Mouse (Mus musculus) left cerebral cortex, postnatal 36 days (tissue): ENCODE measurements around the gene Pdcd4. TPM values are rescaled to one million over a fixed set of nuclear protein-coding genes. Genes with fewer than 3 reads are reported as not detected.

Experiments used
- DNase-seq, 2 experiments: peaks; one replicate each; pipeline ENCODE4 v3.0.0; 2021 to 2022; ENCODE audit warnings: low spot score in 2 of 2, mixed read lengths in 1 of 2
- intact Hi-C: fragments of 180-260 bp; cut with DNase I; formaldehyde crosslinking; loops from one replicate; pipeline ENCODE4 v1.15.1; 2025
- total RNA-seq, 2 experiments: library from RNA; stranded (reverse); gene quantifications; 2 replicates each; pipeline ENCODE4 v1.2.3; 2021

Pdcd4 gene
- total RNA-seq, 2 experiments from 2014 or later, result 98.6 to 113 TPM

DNA sequence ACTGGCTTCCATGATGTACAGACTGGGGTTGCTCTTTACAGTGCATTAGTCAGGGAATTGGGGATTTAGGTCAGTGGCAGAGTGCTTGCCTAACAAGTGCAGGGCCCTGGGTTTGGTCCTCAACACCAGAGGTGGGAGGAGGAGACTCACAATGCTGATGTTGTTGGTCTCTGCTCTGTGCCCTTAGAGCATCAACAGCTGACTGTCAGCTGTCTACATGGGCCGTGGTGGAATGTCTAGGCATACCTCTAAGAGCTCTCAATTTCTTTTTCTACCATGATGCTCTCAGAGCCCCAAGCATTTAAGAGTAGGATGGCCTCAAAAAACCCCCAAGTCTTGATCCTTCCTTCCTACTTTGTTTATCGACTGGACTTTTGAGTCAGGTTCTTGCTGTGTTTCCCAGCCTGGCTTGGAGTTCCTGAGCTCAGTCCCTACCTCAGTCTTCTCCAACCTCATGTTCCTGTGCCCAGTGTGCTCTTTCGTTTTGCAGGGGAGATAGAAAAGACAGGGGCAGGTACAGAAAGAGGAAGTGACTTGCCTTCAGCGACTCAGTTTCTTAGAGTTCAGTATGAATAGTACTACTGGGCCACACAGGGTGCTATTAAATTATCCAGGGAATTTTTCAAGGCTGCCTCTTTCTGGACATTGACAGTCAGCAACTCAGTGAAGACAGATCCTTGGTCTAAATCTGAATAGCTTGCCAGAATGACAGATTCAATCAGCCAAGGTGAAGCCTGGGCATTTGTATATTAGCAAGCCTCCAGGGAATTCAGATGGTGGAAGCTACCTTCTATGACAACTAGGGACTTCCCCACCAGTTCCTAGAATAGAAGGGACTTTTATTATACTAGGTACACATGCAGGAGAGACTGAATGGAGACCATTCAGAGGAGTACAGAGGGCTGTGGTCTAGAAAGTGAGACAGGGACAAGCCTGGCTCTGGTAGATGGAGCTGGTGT, 22.3 kb upstream of the Pdcd4 start:
- DNase-seq, result no peak
- intact Hi-C loops, result no loop called here

DNA sequence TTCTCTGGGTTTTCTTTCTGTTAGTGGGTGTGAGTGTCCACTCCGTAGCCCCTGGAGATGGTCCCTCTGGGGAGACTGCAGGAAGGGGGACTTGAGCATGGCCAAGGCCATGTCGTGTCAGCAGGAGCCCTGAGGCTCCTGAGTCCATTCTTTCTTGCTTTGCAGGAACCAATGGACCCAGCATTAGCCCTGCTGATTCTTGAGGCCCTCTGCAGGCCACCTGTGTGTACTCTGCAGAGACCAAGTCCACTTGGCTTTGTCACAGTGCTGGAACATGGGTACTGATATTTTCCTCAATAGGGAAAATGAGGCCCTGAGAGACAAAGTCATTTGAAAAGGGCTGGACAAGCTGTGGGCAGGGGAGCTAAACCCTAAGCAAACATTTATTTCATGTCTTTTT, 21.5 kb upstream of the Pdcd4 start:
- intact Hi-C loops, result no loop called here

DNA sequence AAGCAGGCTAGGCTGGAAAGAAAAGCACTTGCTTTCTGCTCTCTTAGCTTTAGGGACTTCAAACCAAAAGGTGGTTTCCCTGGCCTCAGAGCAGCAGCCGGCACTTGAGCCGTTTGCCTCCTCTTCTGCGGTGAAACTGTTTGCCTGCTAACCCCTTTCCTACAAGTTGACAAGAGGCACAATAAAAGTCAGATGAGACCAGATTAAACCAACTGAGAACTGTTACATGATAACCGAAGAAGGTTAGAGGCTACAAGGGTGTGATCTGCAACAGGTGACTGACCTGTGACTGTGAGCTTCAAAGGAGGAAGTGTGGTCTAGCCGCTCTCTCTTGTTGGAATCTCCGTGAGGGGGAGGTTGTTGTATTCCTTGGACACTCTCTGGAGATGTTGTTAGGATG, 20.5 kb upstream of the Pdcd4 start:
- no peak for DNase-seq
- intact Hi-C loops, result no loop called here

More for the DNA sequence above, 21.5 kb upstream of the Pdcd4 start:
- no peak for DNase-seq

DNA sequence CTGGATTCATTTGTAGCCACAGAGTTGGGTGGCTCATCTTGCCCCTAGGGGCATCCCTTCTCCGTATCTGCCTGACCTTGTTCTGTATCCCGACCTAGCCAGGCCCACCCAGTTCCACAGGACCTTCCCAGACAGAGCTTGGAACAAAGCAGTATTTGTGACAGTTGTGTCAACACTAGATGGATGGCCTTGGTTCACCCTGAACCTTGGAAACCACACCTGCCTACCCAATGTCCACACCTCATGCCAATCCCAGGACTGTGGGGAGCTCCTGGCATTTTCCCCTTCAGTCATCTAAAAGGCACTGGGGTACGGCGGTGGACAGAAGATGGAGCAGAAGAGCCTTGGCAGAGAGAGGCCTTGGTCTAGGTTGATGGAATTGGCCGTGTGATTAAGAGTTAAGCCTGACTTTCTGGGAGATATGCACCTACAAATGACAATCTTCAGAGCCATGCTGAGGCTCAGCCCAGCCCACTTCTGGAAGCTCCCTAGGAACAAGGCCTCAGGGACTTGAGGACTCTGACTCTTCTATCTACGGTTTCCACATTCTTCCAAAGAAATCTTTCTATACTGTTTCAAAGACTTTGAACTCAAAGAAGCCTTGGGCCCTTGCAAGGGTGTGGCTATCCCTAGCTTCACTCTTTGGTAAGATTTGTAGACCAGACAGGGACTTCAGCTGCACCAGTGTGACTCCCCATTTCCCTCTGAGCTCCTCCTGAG, 18.9 kb upstream of the Pdcd4 start:
- intact Hi-C loops, result no loop called here
- DNase-seq, result no peak

DNA sequence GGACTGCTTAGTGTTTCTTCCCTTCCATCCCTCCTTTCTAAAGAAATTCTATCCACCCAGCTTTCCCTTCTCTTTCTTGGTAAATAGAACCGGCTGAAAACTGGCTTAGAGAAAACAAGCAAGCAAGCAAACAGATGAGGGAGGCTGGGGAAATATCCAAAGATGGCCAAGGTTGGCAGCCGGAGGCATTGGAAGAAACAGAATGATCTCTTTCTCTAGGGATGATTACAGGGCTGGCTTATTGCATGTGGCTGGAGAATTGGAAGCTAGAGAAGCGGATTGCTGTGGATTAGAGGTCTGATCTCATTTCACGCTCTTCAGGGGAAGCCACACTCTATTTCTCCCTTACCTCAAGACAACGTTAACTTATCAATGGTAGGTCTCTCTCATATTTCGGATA, 16.8 kb upstream of the Pdcd4 start:
- intact Hi-C loops, result no loop called here
- DNase-seq, result no peak

DNA sequence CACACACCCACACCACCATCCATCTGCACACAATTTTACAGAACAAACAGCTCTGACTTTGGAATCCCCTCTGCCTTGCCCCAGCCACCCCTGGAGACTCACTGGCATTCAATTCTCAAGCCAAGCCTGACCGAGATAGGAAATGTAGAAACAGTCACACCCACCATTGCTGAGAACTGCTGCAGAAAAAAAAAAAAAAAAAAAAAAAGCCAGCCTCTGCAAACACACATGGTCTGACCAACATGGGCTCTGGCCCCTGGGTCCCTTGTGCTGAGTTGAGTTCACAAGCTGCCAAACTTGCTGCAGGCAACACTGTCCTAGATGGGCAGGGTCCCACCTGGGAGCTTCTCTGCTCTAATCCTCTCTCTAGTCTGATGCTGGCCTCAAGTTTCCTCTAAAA, 14.3 kb upstream of the Pdcd4 start:
- DNase-seq, result no peak
- intact Hi-C loops, result no loop called here

DNA sequence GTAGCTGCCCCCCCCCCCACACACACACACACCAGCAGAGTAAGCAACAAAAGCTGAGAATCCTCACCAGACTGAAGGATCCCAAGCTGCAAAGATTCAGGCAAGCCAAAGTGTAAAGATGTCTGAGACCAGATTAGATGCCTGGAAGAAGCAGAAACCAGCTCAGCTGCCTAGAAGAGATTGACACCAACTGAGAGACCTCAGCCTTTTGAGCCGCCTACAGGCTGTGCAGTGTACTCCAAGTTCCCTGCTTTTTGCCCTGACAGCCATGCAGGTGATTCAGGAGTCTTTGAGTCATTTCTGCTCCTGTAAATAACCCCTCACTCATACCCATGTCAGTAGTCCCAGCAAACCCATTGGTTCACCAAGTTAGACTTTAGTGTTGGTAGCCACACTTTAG, 11.6 kb upstream of the Pdcd4 start:
- intact Hi-C loops, result no loop called here

DNA sequence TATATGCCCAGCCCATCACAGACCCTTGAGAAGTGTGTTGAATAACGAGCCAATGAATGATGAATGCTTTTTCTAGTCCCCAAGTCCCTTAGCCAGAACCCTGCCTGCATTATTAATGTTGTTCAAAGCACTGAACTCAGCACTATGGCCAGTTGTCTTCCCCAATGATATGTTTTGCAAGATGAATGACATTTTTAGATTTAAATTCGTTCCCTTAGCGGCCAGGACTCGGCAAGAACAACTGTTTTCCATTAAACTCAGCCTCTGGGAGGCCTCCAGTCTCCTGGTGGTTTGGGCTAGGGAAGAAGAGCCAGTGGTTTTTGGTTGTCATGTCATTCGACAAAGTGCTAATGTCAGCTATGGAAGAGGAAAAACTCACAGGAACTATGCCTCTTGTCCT, 10.2 kb upstream of the Pdcd4 start:
- no peak for DNase-seq
- intact Hi-C loops, result no loop called here

More for the DNA sequence above, 11.6 kb upstream of the Pdcd4 start:
- no peak for DNase-seq

DNA sequence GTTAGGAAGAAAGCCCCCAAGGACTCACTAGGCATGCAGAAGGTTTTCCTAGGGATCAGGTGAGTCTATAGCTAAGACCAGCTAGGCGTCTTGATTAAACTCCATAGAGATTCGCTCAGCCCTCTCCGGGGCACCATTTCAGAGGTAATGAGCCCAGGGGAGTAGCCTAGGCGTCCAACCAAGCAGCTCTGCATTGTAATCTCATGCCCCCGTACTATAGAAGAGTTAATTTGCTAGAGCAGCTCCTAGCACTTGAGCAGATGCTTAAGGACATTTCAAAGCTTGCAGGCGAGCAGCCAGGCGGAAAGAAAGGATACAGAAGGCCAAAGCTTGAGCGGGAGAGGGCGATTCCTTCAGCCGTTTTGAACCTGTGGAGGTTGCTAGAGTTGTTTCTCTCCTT, 6.6 kb upstream of the Pdcd4 start:
- intact Hi-C loops, result no loop called here
- no peak for DNase-seq

DNA sequence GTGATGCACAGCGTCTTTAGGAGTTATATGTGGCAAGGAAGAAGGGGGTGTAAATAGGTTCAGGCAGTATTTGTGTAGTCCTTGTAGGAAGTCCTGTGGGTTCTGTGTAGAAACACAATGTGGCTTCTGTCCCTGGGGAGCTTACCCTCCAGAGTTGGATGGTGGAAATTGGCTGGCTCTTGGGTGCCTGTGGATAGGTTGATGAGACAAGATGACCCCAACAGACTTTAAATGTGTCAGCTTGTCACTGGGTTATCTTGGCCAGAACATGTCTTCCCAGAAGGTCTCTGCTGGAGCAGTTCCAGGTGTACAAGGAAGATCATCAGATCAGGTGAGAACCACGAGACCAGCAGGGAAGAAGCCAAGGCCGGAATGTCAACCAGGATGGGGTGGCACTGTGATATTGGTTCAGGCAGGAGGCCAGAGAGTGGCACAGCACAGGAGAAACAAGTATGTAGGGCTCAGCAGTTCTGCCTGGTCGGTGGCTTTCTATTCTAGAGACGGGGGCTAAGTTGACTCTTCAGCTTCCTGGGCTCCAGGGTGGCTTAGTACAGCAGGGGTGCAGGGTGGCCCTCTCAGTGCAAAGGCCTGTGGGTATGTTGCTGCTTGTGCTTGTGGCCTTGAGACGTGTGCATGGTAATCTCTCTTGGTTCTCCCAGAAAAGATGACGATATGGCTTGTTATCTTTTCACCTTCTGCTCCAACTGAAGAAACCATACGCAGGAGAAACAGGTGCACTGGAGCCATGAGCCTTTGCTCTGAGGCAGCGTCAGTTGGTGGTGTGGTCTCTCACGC, 5.3 kb upstream of the Pdcd4 start:
- intact Hi-C loops, result no loop called here

DNA sequence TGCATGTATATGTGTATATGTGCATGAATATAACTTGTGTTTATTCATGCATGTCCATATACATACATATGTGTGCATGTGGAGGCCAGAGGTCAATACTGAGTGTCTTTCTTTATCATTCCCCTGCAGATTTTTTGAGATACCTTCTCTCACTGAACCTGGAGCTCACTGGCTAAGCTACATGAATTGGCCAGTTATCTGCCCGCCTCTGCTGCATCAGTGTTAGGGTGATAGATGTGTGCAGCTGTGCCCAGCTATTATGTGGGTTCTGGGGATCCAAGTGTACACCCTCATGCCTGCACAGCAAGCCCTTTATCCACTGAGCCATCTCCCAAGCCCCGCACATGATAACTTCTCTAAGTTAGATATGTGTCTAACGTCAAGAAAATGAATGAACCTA, 4.2 kb upstream of the Pdcd4 start:
- no peak for DNase-seq
- intact Hi-C loops, result no loop called here

More for the DNA sequence above, 5.3 kb upstream of the Pdcd4 start:
- DNase-seq, result no peak

DNA sequence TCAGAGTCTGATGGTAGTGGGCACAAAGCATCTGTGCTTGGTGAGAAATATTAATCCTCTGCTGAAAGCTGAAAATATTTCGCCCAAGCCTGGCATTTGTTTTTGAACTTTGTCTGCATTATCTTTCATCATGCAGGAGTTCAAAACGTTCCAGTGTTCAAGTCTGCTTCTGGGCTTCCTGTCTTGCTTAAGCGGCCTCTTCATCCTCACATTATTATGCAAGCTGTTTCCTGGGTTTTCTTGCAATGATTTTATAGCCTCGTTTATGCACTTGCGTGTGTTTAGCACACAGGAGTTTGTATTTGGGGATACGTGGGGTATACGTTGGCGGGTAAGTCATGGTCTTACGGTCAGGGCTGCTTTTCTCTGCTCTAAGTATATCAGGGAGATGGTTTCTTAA, 3.7 kb upstream of the Pdcd4 start:
- intact Hi-C loops, result no loop called here
- DNase-seq, result no peak

DNA sequence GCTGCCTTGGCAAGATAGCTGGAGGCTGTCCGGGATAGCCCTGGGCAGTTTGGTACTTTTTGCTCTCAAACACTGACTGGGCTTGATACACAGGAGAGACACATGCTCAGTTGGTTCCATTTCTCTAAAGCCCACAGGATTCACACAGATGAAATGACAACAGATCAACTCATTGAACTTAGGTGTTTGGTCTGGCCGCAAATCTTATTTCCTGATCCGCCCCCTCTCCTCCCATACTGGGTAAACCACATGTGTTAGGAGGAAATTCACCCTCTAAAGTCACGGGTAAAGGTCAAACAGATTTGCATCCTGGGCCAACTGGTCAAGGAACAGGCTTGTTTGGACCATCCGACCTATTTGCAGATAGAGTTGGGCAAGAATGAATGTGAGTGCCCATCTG, 2.5 kb upstream of the Pdcd4 start:
- intact Hi-C loops, result no loop called here
- no peak for DNase-seq

DNA sequence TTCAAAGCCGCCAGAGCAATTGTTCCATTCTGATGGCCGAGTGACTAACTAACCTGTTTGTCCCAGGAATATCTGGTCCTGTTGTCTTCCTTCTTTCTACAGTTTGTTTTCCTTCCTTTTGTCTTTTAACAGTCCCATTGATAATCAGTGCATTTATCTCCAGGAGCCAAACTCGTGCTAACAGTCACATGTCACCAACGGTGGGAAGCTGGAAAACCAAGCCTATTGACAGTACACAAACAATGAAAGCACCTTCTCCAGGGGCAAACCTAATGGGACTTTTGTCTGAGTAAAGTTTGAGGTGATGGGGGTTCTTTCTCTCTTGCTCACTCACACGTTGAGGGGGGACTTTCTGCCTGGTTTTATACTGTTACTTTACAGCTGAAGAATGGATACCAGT, 1.8 kb upstream of the Pdcd4 start:
- DNase-seq, result no peak

DNA sequence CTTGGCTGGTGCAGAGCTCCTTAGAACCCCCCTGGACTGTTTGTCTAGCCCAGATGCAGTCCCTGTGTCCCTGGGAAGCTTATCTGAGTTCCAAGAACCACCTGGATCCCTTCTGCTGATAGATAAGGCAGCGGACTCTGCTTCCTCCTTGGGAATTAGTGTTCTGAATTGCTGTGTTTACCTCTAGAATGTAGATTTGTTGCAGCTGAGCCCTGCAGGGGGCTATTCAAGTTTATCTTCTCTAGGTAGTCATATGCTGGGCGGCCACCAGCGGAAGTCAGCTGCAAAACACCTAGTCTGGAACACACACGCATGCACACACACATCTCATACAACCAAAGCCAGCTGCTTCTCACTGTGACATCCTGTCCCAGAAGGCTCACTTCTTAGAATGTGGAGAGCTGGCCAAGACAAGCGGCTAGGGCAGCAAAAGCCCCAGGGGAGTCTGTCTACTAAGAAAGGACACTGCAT, 1.2 kb upstream of the Pdcd4 start:
- DNase-seq, result no peak
- intact Hi-C loops, result no loop called here

More for the DNA sequence above, 1.8 kb upstream of the Pdcd4 start:
- intact Hi-C loops, result no loop called here

DNA sequence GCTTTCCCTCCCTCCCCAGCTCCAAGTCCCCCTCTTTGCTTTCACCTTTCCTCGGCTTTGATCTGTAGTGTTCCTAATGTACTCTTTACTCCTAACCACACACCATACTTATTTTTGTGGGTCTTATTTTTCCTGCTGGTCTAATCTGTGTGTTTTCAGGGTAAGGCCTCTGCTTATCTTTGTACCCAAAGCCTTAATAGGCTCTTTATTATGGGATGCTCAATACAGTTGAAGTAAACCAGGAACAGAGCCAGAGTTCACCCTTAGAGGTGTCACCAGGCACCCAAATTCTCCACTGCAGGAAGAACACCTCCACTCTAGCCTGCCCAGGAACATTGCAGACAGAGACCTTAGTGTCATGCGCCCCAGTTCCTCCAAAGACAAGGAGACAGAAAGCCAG, 462 bp upstream of the Pdcd4 start:
- intact Hi-C loops, result no loop called here

DNA sequence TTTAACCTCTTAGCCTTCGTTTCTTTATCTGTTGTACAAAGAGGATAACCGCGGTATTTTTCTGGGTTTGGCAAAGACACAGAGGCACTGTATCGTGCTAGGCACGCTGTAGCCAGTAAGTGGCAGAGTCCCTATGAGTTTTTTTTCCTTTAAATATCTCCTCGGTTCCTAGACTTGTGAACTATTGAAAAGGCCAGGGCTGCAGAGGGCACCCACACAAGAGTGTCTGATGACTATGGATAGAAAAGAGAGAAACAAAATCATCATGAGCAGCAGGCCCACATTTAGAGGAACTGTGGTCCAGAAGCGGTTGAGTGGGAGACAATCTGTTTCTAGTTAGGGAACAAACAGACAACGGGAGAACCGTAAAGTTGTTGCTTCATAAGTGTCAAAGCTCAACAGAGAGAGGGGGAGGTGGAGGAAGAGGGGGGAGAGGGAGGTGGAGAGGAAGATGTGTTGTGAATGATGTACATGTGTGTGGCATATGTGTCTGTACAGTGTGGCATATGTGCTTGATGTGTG, 868 bp downstream of the Pdcd4 start:
- intact Hi-C loops, result no loop called here
- DNase-seq, result no peak

More for the DNA sequence above, 462 bp upstream of the Pdcd4 start:
- no peak for DNase-seq

DNA sequence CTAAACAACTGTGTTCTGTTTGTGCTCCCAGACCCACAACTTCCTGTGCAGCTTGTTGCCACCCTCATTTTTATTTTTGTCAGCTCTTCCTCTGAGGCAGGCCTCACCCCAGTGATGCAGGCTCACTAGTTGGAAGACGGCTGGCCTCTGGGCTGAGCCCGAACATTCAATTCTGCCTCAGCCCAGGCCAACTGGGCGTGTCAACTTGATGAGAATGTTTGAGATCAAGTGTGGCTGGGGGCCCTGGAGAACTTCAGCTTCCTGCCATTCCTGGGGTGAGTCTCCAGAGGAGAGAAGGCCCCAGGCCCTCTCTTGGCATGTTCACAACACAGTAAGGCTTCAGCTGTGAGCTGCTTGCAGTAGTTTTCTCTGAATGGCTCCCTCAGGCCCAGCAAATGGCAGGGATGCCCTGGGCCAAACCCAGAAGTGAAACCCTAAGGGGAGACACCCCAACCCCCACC, 1.7 kb downstream of the Pdcd4 start:
- no peak for DNase-seq
- intact Hi-C loops, result no loop called here

DNA sequence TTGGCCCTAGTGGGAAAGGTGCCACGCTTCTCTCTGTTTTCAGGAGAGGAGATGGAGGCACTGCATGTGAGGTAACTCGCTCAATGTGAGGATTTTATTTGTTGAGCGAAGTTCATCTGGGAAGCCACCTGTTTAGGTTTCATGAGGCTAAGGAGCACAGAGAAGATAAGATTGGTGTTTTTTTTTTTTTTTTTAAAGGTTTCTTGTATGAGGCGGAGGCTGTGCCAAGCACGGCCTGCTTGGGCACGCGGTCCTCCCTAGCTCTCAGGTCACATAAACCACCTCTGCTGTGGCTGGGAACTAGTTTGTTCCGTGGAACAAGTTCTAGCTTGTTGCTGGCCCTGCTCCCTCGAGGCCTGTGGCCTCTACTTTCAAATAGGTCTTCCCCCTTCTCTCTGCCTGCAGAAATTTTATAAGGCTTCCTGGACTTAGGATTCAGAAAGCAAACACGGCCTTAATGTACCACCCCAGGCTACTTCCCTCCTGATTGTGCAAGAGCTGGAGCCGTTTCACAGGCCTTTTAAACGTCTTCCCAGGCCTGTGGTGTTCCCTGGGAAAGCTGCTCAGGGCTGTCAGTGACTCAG, 2.6 kb downstream of the Pdcd4 start:
- DNase-seq, result no peak
- intact Hi-C loops, result no loop called here
